Mouse (Mus musculus) neural tube, embryonic 10.5 days (tissue): ENCODE results near the gene Pacsin2.

Experiments used
- DNase-seq: peaks from one replicate; pipeline ENCODE4 v3.0.0-alpha.2; 2017; ENCODE audit warnings: low spot score; ENCODE audit errors: extremely low spot score

Gene Pacsin2

DNA sequence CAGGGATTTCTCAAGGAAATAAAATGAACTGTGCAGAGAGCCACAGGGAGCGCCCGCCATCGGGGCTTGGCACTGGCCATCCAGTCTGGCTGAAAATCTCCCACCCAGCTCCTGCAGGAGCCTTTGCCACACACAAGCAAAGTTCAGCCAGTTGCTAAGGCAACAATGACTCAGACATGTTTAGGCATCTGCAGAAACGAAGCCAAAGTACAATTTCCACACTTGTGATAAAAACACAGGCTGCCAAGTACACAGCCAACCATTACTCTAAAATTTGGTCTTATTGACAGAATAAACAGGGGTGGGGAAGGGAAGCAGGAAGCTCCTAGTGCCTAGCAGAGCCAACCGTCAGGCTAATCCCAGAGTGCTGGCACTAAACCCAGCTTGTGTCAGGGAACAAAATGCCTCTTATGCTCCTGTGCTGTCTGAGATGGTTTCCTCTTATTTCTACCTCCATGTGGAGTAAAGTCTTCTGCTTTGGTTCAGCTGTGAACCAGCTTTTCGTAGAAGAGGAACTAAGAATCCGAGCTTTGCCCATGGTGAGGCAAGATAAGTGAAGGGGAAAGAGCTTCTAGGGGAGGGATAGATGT, 12.7 kb downstream of the Pacsin2 start:
- no peak for DNase-seq

DNA sequence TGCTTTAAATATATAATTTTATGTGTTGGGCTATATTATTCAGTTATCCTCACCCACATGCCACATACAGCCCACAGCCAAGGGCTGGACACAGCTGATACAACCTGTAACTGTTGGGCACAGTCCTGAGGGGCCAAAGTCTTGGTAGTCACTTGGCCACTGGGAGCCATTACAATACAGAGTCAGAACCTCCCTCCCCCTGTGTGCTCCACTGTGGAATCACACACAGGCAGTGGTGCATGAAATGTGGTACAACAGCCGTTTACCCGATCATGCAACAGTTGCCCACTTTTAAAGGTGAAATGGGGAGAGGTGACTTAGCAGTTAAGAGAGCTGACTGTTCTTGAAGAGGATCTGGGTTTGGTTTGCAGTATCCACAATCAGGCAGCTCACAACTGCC, 14.4 kb downstream of the Pacsin2 start:
- no peak for DNase-seq

GRCm38 (mm10) chr15:83448646-83449045, 15.8 kb downstream of the Pacsin2 start:
- DNase-seq: no peak

DNA sequence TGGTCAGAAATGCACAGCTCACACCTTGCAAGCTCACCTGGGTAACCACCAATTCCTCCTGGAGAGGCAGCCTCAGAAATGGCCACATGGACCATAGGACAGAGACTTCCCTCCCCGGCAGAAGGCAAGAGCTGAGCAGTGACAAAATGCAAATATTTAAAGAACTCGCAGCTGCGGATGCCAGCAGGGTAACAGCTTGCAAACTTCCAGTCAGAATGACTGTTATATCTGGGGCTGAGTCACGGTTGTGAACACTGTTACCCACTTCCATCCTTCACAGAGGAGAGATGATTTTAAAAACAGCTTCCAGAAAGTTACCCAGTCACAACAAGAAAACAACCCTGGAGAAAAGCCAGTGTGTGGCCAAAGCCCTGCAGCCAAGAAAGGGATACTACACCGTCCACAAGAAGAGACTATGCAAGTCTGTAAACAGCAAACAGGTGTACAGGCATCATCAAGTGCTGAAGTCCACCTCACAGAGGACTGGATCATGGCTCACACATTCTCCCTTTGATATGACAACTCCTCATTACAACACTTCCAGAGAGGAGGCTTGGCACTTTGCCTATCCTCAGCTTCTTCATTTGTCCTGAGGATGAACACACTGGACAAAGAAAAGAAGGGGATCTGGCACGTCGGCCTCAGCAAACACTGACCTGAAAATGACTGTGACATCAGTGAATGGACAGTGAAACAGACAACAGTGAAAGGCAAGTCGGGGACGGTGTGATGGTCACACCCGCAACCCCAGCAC, 16.4 kb downstream of the Pacsin2 start:
- no peak for DNase-seq

DNA sequence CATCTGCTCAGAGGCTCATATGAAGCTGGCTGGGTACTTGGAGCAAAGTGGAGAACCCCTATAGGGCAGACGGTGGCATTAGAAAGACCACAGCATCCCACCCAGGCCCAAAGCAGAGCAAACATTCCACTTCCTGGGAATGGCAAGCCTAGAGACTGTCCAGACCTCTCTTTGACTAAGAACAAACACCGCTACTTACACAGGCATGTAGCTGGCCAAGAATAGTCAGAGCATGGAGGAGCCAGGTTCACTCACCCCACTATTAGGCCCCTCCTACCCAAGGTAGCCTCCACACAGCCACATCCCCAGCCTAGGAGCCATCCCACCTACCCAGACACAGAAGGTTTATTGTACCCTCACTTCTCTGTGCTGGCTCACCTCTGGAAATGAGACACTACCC, 18.5 kb downstream of the Pacsin2 start:
- DNase-seq: no peak

DNA sequence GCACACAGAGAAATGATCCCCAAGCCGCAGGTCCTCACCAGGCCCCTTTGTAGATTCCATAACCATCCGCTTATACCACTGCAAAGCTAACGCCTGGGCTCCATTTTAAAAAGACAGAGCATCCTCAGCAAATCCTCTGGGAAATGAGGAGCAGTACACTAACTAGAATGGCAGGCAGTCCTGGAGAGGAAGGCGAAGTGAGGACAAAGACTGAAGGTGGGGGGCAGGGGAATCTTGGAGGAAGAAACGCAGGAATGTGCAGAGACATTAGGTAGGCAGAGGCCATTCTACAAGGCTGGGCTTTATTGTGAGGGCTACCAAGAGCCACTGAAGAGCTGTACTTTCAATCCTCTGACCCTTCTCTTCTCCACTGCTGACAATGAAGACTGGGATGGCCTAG, 19.0 kb downstream of the Pacsin2 start:
- no peak for DNase-seq

GRCm38 (mm10) chr15:83444425-83444824, 20.0 kb downstream of the Pacsin2 start:
- DNase-seq: no peak

GRCm38 (mm10) chr15:83442495-83443037, 21.8 kb downstream of the Pacsin2 start:
- DNase-seq: no peak

GRCm38 (mm10) chr15:83440726-83441125, 23.7 kb downstream of the Pacsin2 start:
- DNase-seq: no peak

GRCm38 (mm10) chr15:83436541-83436940, 27.9 kb downstream of the Pacsin2 start:
- DNase-seq: no peak

DNA sequence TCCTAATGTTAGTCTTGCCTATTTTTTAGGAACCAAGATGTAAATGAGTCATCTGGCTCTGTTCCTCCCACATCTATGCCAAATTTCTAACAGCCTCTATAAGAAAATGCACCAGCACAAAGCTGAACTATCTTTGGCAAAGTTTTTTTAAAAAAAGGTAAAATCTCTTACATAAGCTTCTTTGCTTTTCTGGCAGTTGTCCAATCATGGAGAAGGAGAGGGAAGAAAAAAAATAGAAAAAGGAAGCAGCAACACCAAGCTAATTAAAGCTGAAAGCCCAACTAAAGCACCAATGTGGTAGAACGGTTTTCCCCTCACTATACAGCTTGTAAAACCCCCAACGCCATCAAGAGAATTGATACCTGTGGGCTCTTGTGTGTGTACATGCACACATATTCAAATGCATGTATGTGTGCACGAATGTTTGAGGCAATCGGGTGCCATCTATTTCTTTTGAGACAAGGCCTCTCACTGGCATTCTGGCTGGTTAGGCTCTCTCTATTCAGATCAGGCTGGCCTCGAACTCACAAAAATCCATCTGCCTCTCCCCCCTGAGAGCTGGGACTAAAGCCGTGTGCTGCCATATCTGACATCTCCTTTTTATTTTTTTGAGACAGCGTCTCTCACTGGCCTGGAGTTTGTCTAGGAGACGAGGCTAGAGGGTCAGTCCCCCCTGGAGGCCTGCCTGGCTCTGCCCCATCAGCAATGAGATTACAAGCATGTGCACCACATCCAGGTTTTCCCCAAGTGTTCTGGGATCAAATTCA, 28.9 kb downstream of the Pacsin2 start:
- DNase-seq: no peak

DNA sequence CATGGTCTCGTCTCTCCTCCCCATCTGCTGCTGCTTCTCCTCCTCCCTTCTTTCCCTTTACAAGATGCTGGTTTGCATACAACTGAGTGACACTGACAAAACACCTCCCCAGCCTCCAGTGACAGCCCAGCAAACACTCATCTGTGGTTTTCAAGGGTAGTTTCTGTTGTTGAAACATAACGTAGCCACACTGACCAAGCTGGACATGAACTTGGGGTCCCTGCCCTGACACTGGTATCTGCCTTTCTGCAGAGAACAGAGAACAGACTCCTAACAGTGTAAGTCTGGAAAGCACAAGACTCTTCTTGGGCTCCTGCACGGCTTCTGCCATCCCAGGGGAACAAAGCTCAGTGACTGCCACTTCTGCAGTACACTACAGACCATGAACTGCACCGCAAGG, 29.7 kb downstream of the Pacsin2 start:
- DNase-seq: no peak

- DNase-seq: no peak
These were observed 31.1 kb downstream of the Pacsin2 start for GRCm38 (mm10) chr15:83433344-83433743.

DNA sequence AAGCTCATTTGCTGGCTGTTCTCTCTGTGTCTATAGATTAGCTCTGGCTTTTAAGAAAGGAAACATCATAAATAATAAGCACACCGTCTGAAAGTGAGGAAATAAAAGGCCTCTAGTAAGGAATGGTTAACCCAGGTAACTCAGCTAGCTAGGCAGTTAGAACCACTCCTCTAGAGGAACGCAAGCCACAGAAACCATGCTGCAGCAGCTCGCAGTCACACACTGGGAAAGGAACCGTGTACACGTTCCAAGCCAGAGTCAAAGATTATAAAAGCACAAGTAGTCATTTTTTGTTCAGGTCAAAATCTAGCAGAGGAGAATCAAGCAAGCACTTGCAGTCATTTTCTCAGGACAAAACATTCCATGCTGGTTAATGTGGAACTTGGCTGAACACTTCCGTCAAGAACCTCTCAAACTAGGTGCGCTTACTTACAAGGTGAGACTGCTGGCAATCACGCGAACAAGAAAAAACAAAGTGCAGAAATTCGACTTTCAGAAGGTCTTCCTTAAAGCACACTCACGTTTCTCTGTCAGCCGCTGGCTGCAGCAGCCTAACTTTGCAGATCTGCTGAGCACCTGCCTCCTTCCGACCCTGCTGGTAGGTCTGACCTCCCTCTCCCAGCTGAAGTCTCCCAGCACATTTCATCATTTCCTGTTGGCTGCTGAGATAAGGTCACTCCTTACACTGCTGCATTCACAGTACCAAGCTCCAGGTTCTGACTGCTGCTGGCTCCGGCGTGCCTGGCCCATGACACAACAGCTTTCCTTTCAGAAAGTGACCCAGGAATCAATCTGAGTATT, 32.0 kb downstream of the Pacsin2 start:
- no peak for DNase-seq

GRCm38 (mm10) chr15:83430986-83431763, 33.2 kb downstream of the Pacsin2 start:
- no peak for DNase-seq

- no peak for DNase-seq
These were observed 34.0 kb downstream of the Pacsin2 start for GRCm38 (mm10) chr15:83430419-83430818.

DNA sequence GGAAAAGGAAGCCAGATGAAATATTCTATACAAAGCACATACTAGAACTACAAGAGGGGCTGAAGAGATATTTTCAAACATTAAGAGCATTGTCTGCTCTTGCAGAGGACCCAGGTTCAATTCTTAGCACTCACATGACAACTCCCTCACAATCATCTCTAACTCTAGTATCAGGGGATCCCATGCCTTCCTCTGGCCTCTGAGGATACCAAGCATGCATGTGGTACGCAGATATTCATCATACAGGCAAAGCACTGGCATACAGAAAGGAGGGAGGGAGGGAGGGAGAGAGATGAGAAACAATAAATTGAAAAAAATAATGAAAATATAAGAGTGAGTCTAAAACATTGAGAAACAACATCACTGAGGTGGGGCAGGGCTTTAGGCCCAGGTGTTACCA, 35.8 kb downstream of the Pacsin2 start:
- DNase-seq: no peak

DNA sequence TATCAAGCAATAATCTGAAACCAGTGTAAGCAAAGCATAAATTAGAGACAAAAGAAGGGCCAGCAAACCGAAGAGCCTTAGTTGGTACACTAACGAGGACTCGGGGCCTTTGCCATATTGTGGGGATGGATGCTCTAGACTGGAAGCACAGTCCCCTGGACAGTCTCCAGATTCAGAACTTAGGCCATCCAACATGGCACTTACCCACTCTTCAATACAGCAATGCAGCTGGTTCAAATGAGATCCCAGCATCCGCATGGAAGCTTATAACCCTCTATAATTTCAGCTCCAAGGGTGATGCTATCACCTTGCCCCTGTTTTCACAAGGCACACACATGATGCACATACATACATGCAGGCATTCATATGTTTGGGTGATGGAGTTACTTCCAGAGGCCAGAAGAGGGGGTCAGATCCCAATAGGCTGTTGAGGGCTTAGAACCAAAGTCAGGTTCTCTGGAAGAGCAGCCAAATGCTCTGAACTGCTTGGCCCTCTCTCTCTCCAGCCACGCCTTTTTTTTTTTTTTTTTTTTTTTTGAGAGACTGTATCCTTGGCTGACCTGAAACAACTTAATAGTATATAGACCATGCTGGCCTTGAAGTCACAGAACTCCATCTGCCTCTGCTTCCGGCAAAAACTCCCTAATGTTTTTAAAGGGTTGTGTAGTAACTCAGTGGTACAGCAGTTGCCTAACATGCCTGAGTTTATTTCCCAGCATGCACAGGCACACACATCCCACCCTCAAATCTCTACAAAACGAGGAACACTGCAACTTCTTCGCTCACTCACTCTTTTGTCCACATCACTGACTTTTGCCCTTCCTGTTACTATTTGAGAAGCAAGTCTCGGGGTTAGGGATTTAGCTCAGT, 36.9 kb downstream of the Pacsin2 start:
- no peak for DNase-seq

DNA sequence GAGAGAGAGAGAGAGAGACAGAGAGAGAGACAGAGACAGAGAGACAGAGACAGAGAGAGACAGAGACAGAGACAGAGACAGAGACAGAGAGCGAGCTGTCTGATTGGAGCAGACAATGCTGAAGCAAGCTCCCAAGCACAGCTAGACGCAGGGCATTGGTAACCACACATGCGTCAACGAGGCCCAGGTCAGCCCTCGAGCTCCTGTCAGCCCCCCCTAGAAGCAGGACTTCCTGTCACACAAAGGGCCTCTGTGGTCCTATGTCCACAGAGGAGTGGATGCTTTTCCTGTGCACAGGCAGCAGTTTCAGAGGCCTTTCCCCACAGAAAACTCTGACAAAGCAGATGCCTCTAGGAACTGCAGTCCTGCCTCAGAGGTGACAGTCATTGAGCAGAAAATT, 38.6 kb downstream of the Pacsin2 start:
- no peak for DNase-seq

DNA sequence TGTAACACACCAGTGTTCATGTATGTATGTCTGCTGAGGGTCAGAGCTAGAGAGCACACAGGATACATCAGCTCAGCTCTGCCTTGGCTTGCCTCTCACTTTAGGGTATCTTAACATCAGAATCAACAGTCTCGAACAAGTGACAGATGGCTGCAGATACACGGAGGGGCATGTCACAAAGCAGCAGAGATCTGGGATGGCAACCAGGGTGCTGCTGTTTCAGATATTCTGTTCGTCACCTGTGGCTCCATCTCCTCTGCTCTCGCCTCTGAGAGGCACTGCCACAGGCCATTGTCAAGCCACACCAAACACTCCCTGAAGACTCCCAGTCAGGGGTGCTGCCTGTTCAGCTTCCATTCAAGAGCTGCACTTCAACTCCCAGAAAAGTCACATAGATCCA, 39.1 kb downstream of the Pacsin2 start:
- no peak for DNase-seq
